31 mouse cellular contexts compared by ENCODE assay signal in genomic region chr4:41092958-41093357, GRCm38 (mm10). TPM values are rescaled to one million over a fixed set of nuclear protein-coding genes. Genes with fewer than 3 reads are reported as not detected.
A peak's percentile ranks its signal among the peaks of the same experiment; 100 is the strongest.
DNase-seq lines count a peak whose midpoint lies in the region; TF ChIP-seq lines count a peak whose summit lies in the region.
"Had no signal": no experiment of that assay in that cellular context is flagged by ENCODE, and none has a peak within 500 bp of the region (broad histone marks: within the 10 kb centered on the region; RNA-seq: fewer than 3 reads in every experiment).

No protein-coding gene starts in this region.

- TF ChIP-seq POLR2A in MEL (IDR thresholded peaks at IDR 0.05; ENCODE audit: control insufficient read depth in 1 of 2, insufficient read depth in 1 of 2, low read depth in 1 of 2, low read length in 2 of 2, poor library complexity in 1 of 2): no peak

- no peak overlapping the region for H3K27ac ChIP-seq in MEL (ENCODE audit: control insufficient read depth, low read depth, low read length)
- H3K27ac ChIP-seq: embryonic facial prominence, embryonic 13.5 days; embryonic facial prominence, embryonic 15.5 days; forebrain, embryonic 10.5 days; forebrain, embryonic 12.5 days; forebrain, embryonic 15.5 days had no signal

- H3K9ac ChIP-seq in MEL (ENCODE audit: control insufficient read depth, low read depth, low read length, poor library complexity, severe bottlenecking): no peak overlapping the region
- H3K9ac ChIP-seq: embryonic facial prominence, embryonic 13.5 days; embryonic facial prominence, embryonic 15.5 days; forebrain, embryonic 12.5 days; forebrain, embryonic 15.5 days; forebrain, postnatal 0 days had no signal

- H3K9me3 ChIP-seq in MEL (replicated peaks; ENCODE audit: insufficient read depth, low read length): no peaks in the 10 kb centered on the region
- H3K9me3 ChIP-seq: embryonic facial prominence, embryonic 13.5 days; embryonic facial prominence, embryonic 15.5 days; forebrain, embryonic 10.5 days; forebrain, embryonic 12.5 days; forebrain, embryonic 15.5 days; G1E had no signal

- no peaks in the 10 kb centered on the region for H3K79me2 ChIP-seq in MEL (ENCODE audit: control insufficient read depth, insufficient read depth, low read length, poor library complexity)

- no peaks in the 10 kb centered on the region for H3K27me3 ChIP-seq in MEL (ENCODE audit: control insufficient read depth in 1 of 2, insufficient read depth in 2 of 2, low read length in 2 of 2)
- H3K27me3 ChIP-seq: Patski had no signal

- DNase-seq in 3T3-L1 (ENCODE audit: low read depth, low spot score) (peak; percentile 40), MEL (ENCODE audit: low read depth, low spot score) (no peak)
- peak; percentile 24 for DNase-seq in brain, adult 2 months (ENCODE audit: low read depth, low spot score)
- DNase-seq in urinary bladder, postnatal 36 days (ENCODE audit: low spot score in 2 of 2): no peak
- no peak for DNase-seq in left cerebral cortex, postnatal 36 days (ENCODE audit: low spot score in 2 of 2)
- DNase-seq: adrenal gland, adult 8-10 months; adrenal gland, postnatal 14 days; adrenal gland, postnatal 36 days; B cell, adult 2 months; cerebellum, adult 11 months; cerebellum, adult 18-20 months; cerebellum, adult 8-10 months; cerebellum, adult 9-11 months; cerebellum, postnatal 14 days; cerebellum, postnatal 36 days; embryo, embryonic 11 days; forebrain, postnatal 0 days had no signal

- no peak for TF ChIP-seq CTCF in MEL (IDR thresholded peaks at IDR 0.05 in 2 of 3, conservative IDR thresholded peaks at IDR 0.05 in 1 of 3; ENCODE audit: control insufficient read depth in 1 of 3, insufficient read depth in 1 of 3, low read depth in 2 of 3, low read length in 3 of 3, poor library complexity in 1 of 3, severe bottlenecking in 1 of 3)

- H3K36me3 ChIP-seq in MEL (ENCODE audit: control insufficient read depth in 1 of 2, insufficient read depth in 2 of 2, low read length in 2 of 2): peaks cover 0 to 17% of the 10 kb centered on the region in 2 experiments; a peak in 2 of 4 replicates
- H3K36me3 ChIP-seq: embryonic facial prominence, embryonic 13.5 days; embryonic facial prominence, embryonic 15.5 days; forebrain, embryonic 10.5 days; forebrain, embryonic 12.5 days; forebrain, embryonic 15.5 days had no signal

- no peak overlapping the region for H3K4me3 ChIP-seq in MEL (ENCODE audit: control insufficient read depth in 1 of 2, insufficient read depth in 1 of 2, low read depth in 2 of 2, low read length in 2 of 2)
- H3K4me3 ChIP-seq: embryonic facial prominence, embryonic 13.5 days; embryonic facial prominence, embryonic 15.5 days; erythroblast, embryonic 14.5 days; forebrain, embryonic 10.5 days; forebrain, embryonic 12.5 days; forebrain, embryonic 15.5 days had no signal

- intact Hi-C loops in left cerebral cortex, postnatal 36 days (cut with DNase I): no loop called here

- H3K4me1 ChIP-seq in MEL (ENCODE audit: control insufficient read depth in 1 of 2, insufficient read depth in 2 of 2, low read length in 2 of 2): peaks cover 10 to 32% of the 10 kb centered on the region in 2 experiments

- TF ChIP-seq RAD21 in MEL (IDR thresholded peaks at IDR 0.05; ENCODE audit: low read depth, low read length): no peak

- no peak for TF ChIP-seq EP300 in MEL (IDR thresholded peaks at IDR 0.05; ENCODE audit: low read depth in 1 of 2, low read length in 2 of 2)

TF ChIP-seq in MEL, 35 proteins besides CTCF, POLR2A, EP300 and RAD21:
- TF ChIP-seq ZNF384 (IDR thresholded peaks at IDR 0.05; ENCODE audit: low read depth, low read length): 0 out of 2 replicates have a peak, but pooled peaks have one; percentile 7
- TF ChIP-seq RCOR1 (IDR thresholded peaks at IDR 0.05; ENCODE audit: low read depth, low read length): no peak
- no peak for TF ChIP-seq GATA1 (IDR thresholded peaks at IDR 0.05; ENCODE audit: low read depth, low read length)
- TF ChIP-seq ELF1 (IDR thresholded peaks at IDR 0.05; ENCODE audit: low read depth, low read length): no peak
TF ChIP-seq in MEL: peak in this region for 1.

RNA-seq across cellular contexts. Expression of gene Aqp3, which starts 5.0 kb away (rescaled TPM):
- 0.10 and 0.12 TPM in 2 replicates for total RNA-seq in MEL (2012; rRNA removed)
- polyA plus RNA-seq in MEL (2012; ENCODE audit: insufficient read depth in 1 of 2, insufficient read length in 2 of 2, low read depth in 1 of 2, low replicate concordance in 2 of 2, missing spikeins in 1 of 2): under 1 TPM in 1 of 2 experiments, not detected in 1; 0.42 TPM
- total RNA-seq in left cerebral cortex, postnatal 36 days (2021): not detected
- total RNA-seq: adrenal gland, adult 18-20 months; adrenal gland, postnatal 14 days; CH12.LX; common myeloid progenitor, adult 5-6 weeks; forebrain, postnatal 0 days had no signal

RNA-seq across cellular contexts. Expression of gene Nol6, which starts 31.3 kb away (rescaled TPM):
- 28.1 and 36.6 TPM in 2 replicates for total RNA-seq in MEL (2012; rRNA removed)
- 10 to 100 TPM in 1 of 2 experiments, not detected in 1; 71.2 TPM for polyA plus RNA-seq in MEL (2012; ENCODE audit: insufficient read depth in 1 of 2, insufficient read length in 2 of 2, low read depth in 1 of 2, low replicate concordance in 2 of 2, missing spikeins in 1 of 2)
- 10 to 100 TPM; 84.6 to 88.9 TPM for total RNA-seq in left cerebral cortex, postnatal 36 days (2021)

RNA-seq across cellular contexts. Expression of gene Ube2r2, which starts 42.6 kb away (rescaled TPM):
- total RNA-seq in MEL (2012; rRNA removed): 24.5 and 28.2 TPM in 2 replicates
- 10 to 100 TPM; 70.1 to 94.1 TPM for polyA plus RNA-seq in MEL (2012; ENCODE audit: insufficient read depth in 1 of 2, insufficient read length in 2 of 2, low read depth in 1 of 2, low replicate concordance in 2 of 2, missing spikeins in 1 of 2)
- 10 to 100 TPM; 78.0 to 80.2 TPM for total RNA-seq in left cerebral cortex, postnatal 36 days (2021)

RNA-seq across cellular contexts. Expression of gene Aqp7, which starts 45.0 kb away (rescaled TPM):
- not detected in 2 replicates for total RNA-seq in MEL (2012; rRNA removed)
- under 1 TPM in 1 of 2 experiments, not detected in 1; 0.06 TPM for polyA plus RNA-seq in MEL (2012; ENCODE audit: insufficient read depth in 1 of 2, insufficient read length in 2 of 2, low read depth in 1 of 2, low replicate concordance in 2 of 2, missing spikeins in 1 of 2)
- total RNA-seq in left cerebral cortex, postnatal 36 days (2021): not detected
- total RNA-seq: CH12.LX; common myeloid progenitor, adult 5-6 weeks; forebrain, postnatal 0 days; G1E had no signal
- polyA plus RNA-seq: brain, embryonic 14.5 days; CD4-positive, CD25-positive, alpha-beta regulatory T cell, adult 4 months; embryonic facial prominence, embryonic 11.5 days; erythroblast, embryonic 14.5 days; forebrain, embryonic 12.5 days; forebrain, embryonic 15.5 days; forebrain, postnatal 0 days; G1E had no signal

Comparison
In these comparisons a context has a peak if more than half of its experiments do, and no peak if none do; other contexts are left out.
1. DNase-seq: peak in 3T3-L1 (single experiment) and brain, adult 2 months (single experiment); none in MEL (single experiment), urinary bladder, postnatal 36 days (0 of 2) and left cerebral cortex, postnatal 36 days (0 of 2).